11 mouse cellular contexts compared by ENCODE assay signal in the genomic region with DNA sequence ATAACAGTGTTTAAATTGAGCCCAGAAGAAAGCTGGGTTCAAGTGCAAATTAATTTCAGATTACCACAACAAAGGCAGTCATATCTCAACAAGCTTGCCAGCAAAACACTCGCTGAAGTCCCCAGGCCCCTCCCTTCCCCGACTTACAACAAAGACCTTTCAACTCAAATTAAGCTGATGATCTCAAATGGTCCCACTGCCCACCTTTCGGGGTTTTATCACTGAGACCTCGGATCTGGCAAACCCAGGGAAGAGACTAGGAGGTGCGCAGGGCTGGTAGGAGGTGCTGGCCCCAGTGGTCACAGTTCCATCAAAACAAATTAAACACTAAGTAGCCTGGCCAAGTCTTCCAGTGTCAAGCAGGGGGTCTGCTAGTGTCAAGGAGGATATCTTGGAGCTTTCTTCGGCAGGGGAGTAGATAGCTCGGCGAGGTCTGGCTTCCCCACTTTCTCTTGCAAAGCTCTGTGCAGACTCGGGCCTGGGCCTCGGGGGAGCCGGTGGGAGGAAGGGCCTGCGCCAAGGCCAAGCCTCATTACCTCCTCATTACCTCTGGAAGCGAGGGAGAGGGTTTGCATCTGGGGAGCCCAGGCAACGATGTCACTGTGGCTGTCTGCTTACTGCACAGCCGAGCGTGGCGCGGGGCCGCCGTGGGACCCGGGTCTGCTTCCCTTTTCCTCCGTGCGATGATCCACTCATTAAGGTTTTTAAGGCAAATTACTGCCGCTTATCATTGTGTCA.
DNase-seq lines count a peak whose midpoint lies in the region; ATAC-seq lines count a peak whose summit lies in the region.
"Had no signal": no experiment of that assay in that cellular context is flagged by ENCODE, and none has a peak within 500 bp of the region (broad histone marks: within the 10 kb centered on the region; RNA-seq: fewer than 3 reads in every experiment).

No protein-coding gene starts in this region.

- H3K4me3 ChIP-seq in lung, embryonic 15.5 days, result no peak overlapping the region
- no peak overlapping the region for H3K4me3 ChIP-seq in limb, embryonic 11.5 days (ENCODE audit: low read depth, low read length)
- H3K4me3 ChIP-seq in neural tube, embryonic 15.5 days (replicated peaks), result peak overlapping the region; percentile 23
- H3K4me3 ChIP-seq: megakaryocyte, embryonic 14.5 days had no signal

- no peak overlapping the region for H3K9ac ChIP-seq in lung, embryonic 15.5 days
- no peak overlapping the region for H3K9ac ChIP-seq in limb, embryonic 11.5 days (ENCODE audit: low read length)
- H3K9ac ChIP-seq in neural tube, embryonic 15.5 days (replicated peaks), result peak overlapping the region; percentile 10; the same call in 1 of the 2 replicates

- 0 out of 2 replicates have a peak, but pooled peaks cover 8% of the 10 kb centered on the region for H3K4me1 ChIP-seq in lung, embryonic 15.5 days
- H3K4me1 ChIP-seq in limb, embryonic 11.5 days (ENCODE audit: control insufficient read depth, insufficient read depth, low read length), result peaks cover 14% of the 10 kb centered on the region
- H3K4me1 ChIP-seq in neural tube, embryonic 15.5 days, result peaks cover 10% of the 10 kb centered on the region
- H3K4me1 ChIP-seq: megakaryocyte, embryonic 14.5 days had no signal

- ATAC-seq in lung, embryonic 15.5 days (ENCODE audit: borderline replicate concordance, extremely low read depth, low FRiP score, low TSS enrichment), result no peak
- ATAC-seq in limb, embryonic 11.5 days (ENCODE audit: insufficient number of reproducible peaks, low FRiP score, low TSS enrichment, low read depth), result 0 out of 2 replicates have a peak, but pooled peaks have one; percentile 24
- peak; percentile 81 for ATAC-seq in neural tube, embryonic 15.5 days (ENCODE audit: low FRiP score)
- ATAC-seq in megakaryocyte, adult 5-6 weeks (ENCODE audit: poor library complexity, severe bottlenecking), result no peak

- H3K27me3 ChIP-seq in lung, embryonic 15.5 days, result peaks cover 19% of the 10 kb centered on the region; the same call in 1 of the 2 replicates
- peaks cover 9% of the 10 kb centered on the region; the same call in 1 of the 2 replicates for H3K27me3 ChIP-seq in limb, embryonic 11.5 days (ENCODE audit: control insufficient read depth, insufficient read depth, low read length)
- peaks cover 35% of the 10 kb centered on the region for H3K27me3 ChIP-seq in neural tube, embryonic 15.5 days (replicated peaks)

- H3K36me3 ChIP-seq in lung, embryonic 15.5 days, result no peaks in the 10 kb centered on the region
- no peaks in the 10 kb centered on the region for H3K36me3 ChIP-seq in limb, embryonic 11.5 days (ENCODE audit: control insufficient read depth, insufficient read depth, low read length)
- H3K36me3 ChIP-seq in neural tube, embryonic 15.5 days, result no peaks in the 10 kb centered on the region

- peak overlapping the region; percentile 10; the same call in 1 of the 2 replicates for H3K4me2 ChIP-seq in lung, embryonic 15.5 days
- peak overlapping the region; percentile 41 for H3K4me2 ChIP-seq in limb, embryonic 11.5 days (ENCODE audit: low read depth, severe bottlenecking)
- peak overlapping the region; percentile 57 for H3K4me2 ChIP-seq in neural tube, embryonic 15.5 days

- H3K27ac ChIP-seq in lung, embryonic 15.5 days, result no peak overlapping the region
- no peak overlapping the region for H3K27ac ChIP-seq in limb, embryonic 11.5 days (replicated peaks; ENCODE audit: low read depth, low read length)
- H3K27ac ChIP-seq in neural tube, embryonic 15.5 days (replicated peaks), result no peak overlapping the region

- WGBS in lung, embryonic 15.5 days, result 11% methylated on average over 24 of the region's 24 CpGs
- WGBS in limb, embryonic 11.5 days, result 6% methylated on average over 24 of the region's 24 CpGs
- WGBS in neural tube, embryonic 15.5 days, result 4% methylated on average over 24 of the region's 24 CpGs

- peak; percentile 10 to 24 for DNase-seq in cerebellum, postnatal 4 days (ENCODE audit: low spot score in 2 of 2)
- DNase-seq in cerebellum, adult 11-12 months, result no peak
- DNase-seq in lung, postnatal 10 days, result no peak
- DNase-seq in limb, embryonic 11.5 days (ENCODE audit: low spot score), result peak; percentile 71
- DNase-seq in adipocyte (ENCODE audit: low spot score), result no peak
- DNase-seq: layer of hippocampus, adult 9-11 months; spleen, adult 18-20 months had no signal

- no peaks in the 10 kb centered on the region for H3K9me3 ChIP-seq in lung, embryonic 15.5 days
- no peaks in the 10 kb centered on the region for H3K9me3 ChIP-seq in limb, embryonic 11.5 days (ENCODE audit: control insufficient read depth, low read length)
- H3K9me3 ChIP-seq in neural tube, embryonic 15.5 days (replicated peaks), result no peaks in the 10 kb centered on the region

Comparison
In these comparisons a context has a peak if more than half of its experiments do, and no peak if none do; other contexts are left out.
1. DNase-seq: peak in cerebellum, postnatal 4 days (2 of 2) and limb, embryonic 11.5 days (single experiment); none in cerebellum, adult 11-12 months (single experiment), lung, postnatal 10 days (single experiment) and adipocyte (single experiment).
2. ATAC-seq: peak in limb, embryonic 11.5 days (single experiment) and neural tube, embryonic 15.5 days (single experiment); none in lung, embryonic 15.5 days (single experiment) and megakaryocyte, adult 5-6 weeks (single experiment).
3. Peak in every context shown above with its lines, with median percentiles within 50 percentile points of each other: H3K4me2 ChIP-seq.